Mouse (Mus musculus) urinary bladder, postnatal 14 days (tissue): ENCODE measurements around the gene Pelp1.
A peak's percentile ranks its signal among the peaks of the same experiment; 100 is the strongest.

ENCODE experiments used
- DNase-seq: peaks from one replicate; pipeline ENCODE4 v3.0.0; 2021; ENCODE audit warnings: low spot score

The Pelp1 gene

GRCm38 (mm10) chr11:70409594-70410296 is at the start of gene Pelp1:
Gene Pelp1, minus strand, starts transcription at chr11:70410031.
- DNase-seq, result peak; percentile 84

- peak; percentile 13 for DNase-seq
Measured at GRCm38 (mm10) chr11:70458688-70459600, 49.1 kb upstream of the Pelp1 start, which contains the start of gene Zmynd15. Gene Zmynd15, plus strand, starts transcription at chr11:70459433.

- no peak for DNase-seq
Measured at GRCm38 (mm10) chr11:70453261-70454044, 43.6 kb upstream of the Pelp1 start.

DNA sequence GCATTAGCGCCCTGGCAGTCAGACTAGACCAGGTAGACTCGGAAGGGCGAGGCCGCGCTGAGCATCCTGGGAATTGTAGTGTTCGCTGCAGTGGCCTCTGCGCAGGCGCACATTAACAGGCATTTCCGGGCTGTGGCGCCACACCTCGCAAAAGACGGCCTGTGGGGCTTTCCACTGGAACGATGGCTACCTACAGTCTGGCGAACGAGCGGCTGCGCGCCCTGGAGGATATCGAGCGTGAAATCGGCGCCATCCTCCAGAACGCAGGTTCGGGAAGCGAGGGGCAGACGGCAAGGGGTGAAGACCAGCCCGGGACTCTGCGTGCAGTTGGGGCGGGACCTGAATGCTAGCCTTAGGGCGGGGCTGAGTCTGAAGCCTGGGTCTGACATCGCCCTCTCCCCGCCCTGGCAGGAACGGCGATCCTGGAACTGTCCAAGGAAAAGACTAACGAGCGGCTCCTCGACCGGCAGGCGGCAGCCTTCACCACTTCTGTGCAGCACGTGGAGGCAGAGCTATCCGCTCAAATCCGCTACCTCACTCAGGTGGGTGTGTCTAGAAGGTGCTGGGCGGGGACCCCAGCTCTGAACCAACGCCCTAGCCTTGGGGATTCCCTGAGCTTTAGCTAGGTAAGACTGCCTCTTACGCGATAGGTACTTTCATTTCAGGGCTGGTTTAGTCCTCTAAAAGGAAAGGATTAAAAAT is 42.1 kb upstream of the Pelp1 start, which contains the start of gene Med11:
Gene Med11, plus strand, starts transcription at position 123 of the 702 bp plus-strand sequence.
- DNase-seq, result peak; percentile 99

- no peak for DNase-seq
Measured at GRCm38 (mm10) chr11:70450926-70451325, 41.1 kb upstream of the Pelp1 start.

DNA sequence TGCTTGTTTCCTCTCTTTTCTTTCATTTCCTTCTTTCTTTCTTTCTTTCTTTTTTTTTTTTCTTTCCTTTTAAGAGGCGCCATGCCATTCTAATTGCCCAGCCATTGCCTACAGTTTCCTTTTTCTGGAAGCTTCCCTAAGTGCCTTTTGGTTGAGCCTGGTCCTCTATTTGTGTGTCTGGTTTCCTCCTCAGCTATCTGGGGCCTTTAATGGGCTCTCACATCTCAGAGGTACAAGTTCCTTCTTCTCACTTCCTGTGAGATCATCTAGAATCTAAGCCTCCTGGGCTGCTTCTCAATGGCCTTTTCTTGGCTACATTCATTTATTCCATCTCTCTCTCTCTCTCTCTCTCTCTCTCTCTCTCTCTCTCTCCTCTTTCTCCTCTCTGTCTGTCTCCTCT is 37.5 kb upstream of the Pelp1 start:
- no peak for DNase-seq

GRCm38 (mm10) chr11:70446756-70447155 is 36.9 kb upstream of the Pelp1 start:
- no peak for DNase-seq

GRCm38 (mm10) chr11:70444667-70445066 is 34.8 kb upstream of the Pelp1 start:
- no peak for DNase-seq

- DNase-seq, result no peak
Measured at GRCm38 (mm10) chr11:70443964-70444363, 34.1 kb upstream of the Pelp1 start.

- DNase-seq, result no peak
Measured at GRCm38 (mm10) chr11:70441882-70442281, 32.1 kb upstream of the Pelp1 start.

DNA sequence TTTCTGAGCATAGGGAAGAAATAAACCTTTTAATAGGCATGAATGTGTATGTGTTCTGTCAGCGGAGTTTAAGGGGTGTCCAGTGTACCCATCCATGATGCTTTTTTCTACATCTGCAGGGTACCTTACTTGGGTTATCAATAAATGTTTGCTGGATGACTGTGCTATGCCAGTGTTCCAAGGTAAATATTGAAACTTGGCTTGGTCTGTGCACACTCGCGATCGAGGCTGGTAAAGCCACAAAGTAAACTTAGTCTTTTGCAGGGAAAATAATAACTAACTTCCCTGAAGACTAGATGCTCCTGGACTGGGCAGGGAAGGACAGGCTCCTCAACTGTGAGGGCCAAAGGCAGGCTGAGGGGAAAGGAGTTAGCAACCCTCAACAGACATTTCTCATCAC is 30.8 kb upstream of the Pelp1 start:
- DNase-seq, result no peak

DNA sequence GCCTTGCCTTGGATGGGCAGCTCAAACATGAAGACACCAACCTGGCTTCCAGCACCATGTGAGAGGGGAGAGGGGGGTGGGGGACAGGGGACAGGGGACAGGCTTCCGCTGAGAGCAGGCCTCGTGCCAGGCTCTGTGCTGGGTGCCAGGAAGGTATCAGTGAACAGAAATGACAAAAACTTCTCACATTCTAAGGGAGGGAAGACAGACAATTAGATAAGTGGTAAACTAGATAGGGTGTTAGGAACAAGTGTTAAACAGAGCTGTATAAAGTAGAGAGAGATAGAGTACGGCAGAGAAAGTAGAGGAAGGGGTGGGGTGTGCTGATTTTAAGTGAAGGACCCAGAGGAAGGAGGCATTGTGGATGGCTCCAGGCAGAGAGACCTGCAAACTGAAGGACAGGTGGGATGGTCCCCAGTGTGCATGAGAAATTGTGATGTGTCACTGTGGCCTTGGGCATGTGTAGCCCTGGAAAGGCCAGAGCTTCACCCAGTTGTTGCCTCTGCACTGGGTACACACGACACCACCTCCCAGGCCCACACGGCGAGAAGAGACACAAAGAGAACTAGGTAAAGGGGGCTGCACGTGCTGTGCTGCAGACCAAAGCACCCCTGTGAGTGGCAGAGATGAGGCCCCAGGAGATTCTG is 29.0 kb upstream of the Pelp1 start:
- DNase-seq, result no peak

DNA sequence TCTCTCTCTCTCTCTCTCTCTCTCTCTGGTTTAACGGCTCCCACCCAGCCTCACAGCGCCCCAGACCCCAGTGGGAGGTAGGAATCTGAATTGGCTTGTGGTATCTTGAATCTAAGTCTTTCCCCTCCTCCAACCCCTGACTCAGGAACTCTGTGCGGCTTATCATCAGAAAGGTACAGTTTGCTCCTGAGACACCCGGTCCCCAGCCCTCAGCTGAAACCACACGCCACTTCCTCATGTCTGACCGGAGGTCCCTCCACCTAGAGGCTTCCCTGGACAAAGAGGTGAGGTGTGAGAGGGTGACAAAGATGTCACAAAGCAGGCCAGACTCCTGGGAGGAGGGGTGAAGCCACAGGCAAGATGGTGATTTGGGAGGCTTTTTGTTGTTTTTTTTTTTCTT is 27.6 kb upstream of the Pelp1 start:
- no peak for DNase-seq

GRCm38 (mm10) chr11:70435476-70435875 is 25.6 kb upstream of the Pelp1 start:
- DNase-seq, result no peak

DNA sequence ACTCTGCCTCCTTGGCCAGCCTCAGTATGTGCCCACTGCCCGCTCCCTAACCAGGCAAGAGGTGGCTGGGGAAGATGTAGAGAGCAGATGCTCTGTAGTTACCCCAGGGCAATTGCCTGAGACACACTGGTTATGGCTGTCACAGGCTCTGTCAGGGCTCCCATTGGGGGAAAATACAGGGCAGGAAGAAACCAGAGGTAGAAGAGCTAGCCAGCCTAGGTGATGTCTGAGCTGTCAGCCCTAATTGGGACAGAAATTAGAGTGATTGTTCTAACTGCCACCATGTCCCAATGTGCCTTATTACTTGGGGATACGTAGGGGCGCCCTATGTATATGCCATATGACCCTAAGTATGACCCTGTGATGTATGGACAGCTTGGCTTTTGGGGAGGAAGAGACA is 24.1 kb upstream of the Pelp1 start:
- no peak for DNase-seq

- DNase-seq, result no peak
Measured at GRCm38 (mm10) chr11:70433569-70433943, 23.7 kb upstream of the Pelp1 start.

DNA sequence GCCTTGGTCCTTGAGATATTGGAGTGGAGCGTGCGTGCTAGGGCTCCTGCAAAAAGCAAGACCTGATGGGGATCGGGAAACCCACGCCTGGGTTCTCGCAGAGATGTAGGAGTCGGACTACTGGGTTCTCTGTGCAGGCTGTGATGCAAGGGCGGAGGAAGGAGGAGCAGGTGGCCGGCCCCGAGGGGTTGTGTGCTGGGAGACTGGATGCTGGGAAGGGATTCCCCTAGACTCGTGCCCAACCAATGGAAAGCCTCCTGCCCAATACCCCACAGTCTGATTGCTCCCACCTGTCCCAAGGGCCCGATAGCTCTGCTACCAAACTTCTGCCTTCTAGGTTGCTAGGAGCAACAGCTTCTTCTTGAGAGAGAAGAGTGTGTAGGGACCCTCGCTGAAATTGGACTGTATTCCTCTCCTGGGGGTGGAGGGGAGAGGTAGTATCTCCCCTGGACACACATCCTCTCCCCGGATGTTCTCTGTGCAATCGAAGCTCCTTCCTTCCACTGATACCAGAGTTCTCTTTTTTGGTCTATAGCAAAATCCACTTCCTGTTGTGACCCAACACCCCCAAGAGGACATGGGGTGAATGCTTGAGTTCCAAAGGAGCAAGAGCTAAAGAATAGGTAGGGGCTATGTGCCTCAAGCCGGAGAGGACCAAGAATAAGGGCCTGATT is 23.2 kb upstream of the Pelp1 start:
- DNase-seq, result no peak

DNA sequence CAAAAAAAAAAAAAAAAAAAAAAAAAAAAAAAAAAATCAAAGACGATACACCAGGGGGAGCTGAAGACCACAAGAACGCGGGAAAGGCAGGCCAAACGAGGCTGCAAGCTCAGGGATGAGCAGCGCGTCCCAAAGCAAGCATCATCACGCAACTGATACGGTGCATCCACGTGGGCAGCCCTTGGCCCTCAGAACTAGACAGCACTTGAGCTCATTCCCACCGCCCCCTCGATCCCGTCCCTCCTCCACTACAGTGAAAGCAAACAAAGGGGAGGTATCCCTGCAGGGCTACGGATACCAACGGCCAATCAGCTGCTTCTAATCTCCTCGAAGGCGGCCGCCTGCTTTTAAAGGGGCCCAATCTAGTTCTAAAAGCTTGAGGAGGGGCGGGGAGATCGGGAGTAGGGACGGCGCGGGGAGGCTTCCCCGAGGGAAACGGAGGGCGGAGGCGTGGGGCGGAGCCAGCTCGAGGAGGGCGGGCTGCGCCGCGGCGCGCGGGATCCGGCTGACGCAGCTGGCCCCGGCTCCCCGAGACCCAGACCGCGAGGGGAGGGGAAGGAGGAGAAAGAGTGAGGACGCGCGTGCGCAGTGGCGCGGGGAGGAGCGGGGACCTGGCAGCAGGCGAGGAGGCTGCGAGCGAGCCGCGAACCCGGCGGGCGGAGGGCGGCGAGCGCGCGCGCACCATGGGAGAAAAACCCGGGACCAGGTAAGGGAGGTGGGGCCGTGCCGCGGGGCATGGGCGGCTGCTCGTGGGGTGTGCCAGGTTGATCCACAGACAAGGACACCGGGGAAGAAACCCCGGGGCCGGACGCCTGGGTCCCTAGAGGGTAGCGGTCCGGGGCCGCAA is 22.4 kb upstream of the Pelp1 start, which contains the start of gene Arrb2:
Gene Arrb2, plus strand, starts transcription at position 588 of the 847 bp plus-strand sequence.
- peak; percentile 98 for DNase-seq

- DNase-seq, result no peak
Measured at GRCm38 (mm10) chr11:70431574-70431973, 21.7 kb upstream of the Pelp1 start.
